Mouse (Mus musculus) small intestine, adult 2 months (tissue): Measurements from ENCODE around the gene Ahnak2.

ENCODE experiments used
- CTCF ChIP-seq: fragments of 200-500 bp; IDR thresholded peaks from 2 replicates; pipeline ENCODE4 v1.5.1; 2012; ENCODE audit warnings: low read depth, mild to moderate bottlenecking, control low read depth, inconsistent platforms, low read length, moderate library complexity, mixed read lengths; ENCODE audit not compliant: insufficient replicate concordance, insufficient read length; ENCODE audit errors: extremely low read depth
- POLR2A ChIP-seq: fragments of 200-500 bp; IDR thresholded peaks from 2 replicates; pipeline ENCODE4 v1.6.1; 2012; ENCODE audit warnings: low read depth, mild to moderate bottlenecking, control low read depth, inconsistent platforms, low read length, moderate library complexity

GRCm38 (mm10) chr12:112820401-112820999, 18.0 kb upstream of the Ahnak2 start:
- TF ChIP-seq POLR2A: no peak
- no peak for TF ChIP-seq CTCF
